Mouse (Mus musculus): ENCODE measurements around the gene Socs7.

The Socs7 gene

DNA sequence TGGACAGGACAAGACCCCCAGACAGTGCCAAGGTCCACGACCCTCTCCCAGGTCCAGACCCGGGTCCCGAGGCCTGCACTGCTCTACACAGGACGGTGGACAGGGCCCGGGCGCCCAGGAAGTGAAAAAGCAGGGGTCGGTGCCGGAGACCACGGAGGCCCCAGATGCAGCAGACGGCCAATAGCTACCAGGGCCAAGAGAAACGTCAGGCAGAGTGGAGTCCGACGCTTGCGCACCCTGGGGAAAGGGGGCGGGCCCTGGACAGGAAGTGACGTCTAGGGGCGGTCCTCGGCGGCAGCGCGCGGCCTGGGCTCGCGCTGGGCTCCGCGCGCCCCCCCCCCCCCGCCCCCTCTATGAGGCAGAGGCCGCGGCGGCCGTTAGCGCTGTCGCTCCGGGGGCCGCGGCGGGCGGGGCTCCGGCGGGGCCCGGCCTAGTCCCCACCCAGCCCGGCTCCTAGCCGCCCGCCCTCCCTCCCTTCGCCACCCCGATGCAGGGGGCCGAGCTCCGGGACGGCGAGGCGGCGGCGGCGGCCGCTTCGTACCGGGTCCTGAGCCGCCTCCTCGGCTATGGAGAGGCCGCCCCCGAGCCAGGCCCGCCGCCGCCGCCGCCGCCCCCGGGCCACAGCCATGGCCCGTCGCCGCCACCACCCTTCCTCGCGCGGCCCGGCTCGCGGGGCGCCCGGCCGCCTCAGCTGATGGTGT, at the start of gene Socs7:
Socs7 (plus strand) TSS at position 604 of the 701 bp plus-strand sequence.
- CTCF ChIA-PET, result no interaction called here

DNA sequence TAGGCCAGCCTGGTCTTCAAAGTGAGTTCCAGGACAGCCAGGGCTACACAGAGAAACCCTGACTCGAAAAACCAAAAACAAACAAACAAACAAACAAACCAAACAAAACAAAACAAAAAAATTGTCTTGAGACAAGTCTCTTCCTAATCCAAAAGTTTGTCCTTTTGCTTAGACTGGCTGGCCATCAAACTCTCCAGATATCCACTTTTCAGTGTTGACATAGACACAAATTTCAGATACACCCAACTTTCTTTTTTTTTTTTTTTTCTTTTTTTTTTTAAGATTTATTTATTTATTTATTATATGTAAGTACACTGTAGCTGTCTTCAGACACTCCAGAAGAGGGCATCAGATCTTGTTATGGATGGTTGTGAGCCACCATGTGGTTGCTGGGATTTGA, 49.5 kb upstream of the Socs7 start:
- CTCF ChIA-PET, result interaction anchor here (0.6 to 0.7 kb wide), 3 partner anchors 173 to 1402 kb away, joined by 11 to 15 read pairs (median 15); no protein-coding TSS in a partner anchor

DNA sequence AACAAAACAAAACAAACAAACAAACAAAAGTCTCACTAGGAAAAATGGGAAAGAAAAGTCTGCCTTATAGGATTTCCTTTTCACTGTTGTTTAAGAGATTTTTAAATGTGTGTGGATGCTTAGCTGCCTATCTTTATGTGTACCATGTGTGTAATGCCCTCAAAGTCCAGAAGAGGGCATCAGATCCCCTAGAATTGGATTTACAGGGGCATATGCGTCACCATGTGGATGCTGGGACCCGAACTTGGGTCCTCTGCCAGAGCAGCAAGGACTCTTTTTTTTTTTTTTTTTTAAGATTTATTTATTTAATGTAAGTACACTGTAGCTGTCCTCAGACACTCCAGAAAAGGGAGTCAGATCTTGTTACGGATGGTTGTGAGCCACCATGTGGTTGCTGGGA, 48.2 kb upstream of the Socs7 start:
- CTCF ChIA-PET, result interaction anchor here (0.6 kb wide), 2 partner anchors 56 to 111 kb away, joined by 3 to 4 read pairs; no protein-coding TSS in a partner anchor

DNA sequence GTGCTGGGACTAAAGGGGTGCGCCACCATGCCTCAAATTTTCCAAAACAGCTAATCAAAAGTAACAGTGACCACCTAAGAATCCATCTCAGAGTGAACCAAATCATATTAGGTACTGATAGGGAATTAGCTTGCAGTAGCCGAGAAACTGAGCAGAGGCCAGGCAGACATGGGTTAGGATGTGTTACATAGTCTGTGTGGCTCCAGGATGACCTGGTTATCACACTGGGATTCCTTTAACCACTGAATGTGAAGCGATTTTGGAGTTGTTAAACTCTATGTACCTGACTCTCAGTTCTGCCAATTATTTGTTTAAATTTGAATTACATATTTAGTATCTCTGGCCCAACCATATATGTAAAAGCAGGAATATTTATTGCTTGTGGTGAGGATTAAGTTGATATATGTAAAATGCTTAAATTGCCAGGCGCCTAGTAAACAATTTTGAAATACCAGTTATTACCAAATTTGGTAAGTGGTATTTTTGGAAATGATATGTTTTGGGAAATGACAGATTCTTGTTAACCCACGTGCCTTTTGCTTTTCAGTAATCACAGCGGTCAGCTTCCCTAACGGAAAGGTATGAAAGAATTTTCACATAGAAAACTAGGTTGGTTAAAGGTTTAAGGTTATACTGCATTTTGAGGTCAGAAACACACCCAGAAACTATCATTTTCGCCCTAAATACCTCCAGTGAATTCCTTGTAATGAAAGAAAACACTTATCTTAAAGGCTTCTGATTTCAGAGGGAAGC, 47.4 kb upstream of the Socs7 start:
- CTCF ChIA-PET, result interaction anchor here (0.6 kb wide), 2 partner anchors 57 to 112 kb away, joined by 3 to 4 read pairs; no protein-coding TSS in a partner anchor

DNA sequence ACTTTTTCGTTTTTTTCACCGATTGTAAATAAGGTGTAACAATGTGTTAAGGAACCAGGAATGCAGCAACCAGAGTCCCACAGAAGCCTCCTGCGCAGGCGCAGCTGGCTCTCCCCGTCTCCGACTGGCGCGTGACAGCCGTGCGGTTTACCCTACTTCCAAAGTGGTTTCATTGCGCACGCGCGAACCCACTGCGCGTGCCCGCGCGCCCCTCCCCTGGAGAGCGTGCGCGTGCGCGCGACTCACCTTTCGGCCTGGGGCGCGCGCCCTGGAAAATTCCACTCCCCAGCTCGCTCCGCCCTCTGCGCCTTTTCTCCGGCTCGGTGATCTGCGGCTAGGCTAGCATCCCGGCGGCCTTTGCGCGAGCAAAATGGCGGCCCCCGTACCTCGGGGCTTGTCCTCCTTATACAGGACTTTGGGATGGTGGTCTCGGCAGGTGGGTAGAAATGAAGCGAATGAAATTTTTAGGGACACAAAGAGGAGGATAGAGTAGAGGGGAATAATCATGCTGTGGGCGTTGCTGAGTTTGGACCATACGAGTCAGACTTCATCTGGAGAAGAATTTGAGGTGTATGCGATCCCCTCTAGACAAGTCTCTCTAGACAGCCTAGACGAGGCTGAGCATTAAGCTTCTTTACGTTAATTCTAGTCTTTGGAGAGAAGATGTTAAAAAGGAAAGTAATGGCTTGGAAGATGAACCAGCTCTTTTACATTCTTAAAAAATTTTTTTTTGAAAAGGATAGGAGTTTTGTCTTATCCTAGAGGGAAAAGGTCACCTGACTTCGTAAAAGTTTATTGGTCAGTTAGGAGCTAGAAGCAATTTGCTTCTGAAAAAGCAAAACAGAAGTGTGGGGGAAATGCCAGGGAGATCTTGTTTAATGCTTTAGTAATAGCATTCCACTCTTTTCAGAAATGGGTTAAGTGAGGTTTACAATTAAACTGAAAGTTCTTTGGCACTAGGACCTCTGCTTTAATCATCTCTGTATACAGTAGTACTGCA, 46.5 kb upstream of the Socs7 start, which contains the start of gene Mrpl45:
Mrpl45 (plus strand) TSS at position 213 of the 1,000 bp plus-strand sequence.
- CTCF ChIA-PET, result interaction anchor here (0.6 kb wide), 1 partner anchor 1905 kb away, joined by 3 read pairs; no protein-coding TSS in a partner anchor

DNA sequence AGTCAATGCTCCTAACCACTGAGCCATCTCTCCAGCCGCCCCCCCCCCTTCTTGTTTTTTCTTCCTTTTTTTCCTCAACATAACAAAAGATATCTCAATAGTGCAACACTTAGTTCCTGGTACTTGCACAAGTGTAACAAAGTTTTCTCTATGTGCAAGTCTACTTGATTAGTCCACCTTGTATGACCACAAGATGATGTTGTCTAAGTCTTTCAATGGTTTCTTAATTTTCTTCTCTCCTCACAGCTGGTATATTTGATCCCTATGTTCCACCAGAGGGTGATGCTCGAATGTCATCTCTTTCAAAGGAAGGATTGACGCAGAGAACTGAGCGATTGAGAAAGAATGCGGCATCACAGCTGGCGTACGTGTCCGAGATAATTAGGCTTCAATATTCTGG, 41.2 kb upstream of the Socs7 start:
- CTCF ChIA-PET, result no interaction called here

GRCm38 (mm10) chr11:97321894-97322600, 40.3 kb upstream of the Socs7 start:
- CTCF ChIA-PET, result interaction anchor here (0.5 kb wide), 1 partner anchor 23 kb away, joined by 3 read pairs; no protein-coding TSS in a partner anchor

DNA sequence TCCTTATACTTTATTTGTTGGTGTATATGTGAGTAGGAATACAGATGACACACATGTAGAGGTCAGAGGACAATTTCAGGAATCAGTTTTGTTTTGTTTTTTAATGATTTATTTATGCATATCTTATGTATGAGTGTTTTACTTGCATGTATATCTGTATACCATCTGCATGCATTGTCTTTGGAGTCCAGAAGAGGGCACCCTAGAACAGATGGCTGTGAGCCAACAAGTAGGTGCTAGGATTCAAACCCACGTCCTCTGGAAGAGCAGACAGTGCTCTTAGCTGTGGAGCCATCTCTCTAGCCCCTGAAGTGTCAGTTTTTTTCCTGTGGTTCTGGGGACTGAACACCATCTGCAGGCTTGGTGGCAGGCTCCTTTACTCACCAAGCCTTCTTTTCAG, 37.1 kb upstream of the Socs7 start:
- CTCF ChIA-PET, result interaction anchor here (0.6 kb wide), 1 partner anchor 48 kb away, joined by 5 read pairs; no protein-coding TSS in a partner anchor

DNA sequence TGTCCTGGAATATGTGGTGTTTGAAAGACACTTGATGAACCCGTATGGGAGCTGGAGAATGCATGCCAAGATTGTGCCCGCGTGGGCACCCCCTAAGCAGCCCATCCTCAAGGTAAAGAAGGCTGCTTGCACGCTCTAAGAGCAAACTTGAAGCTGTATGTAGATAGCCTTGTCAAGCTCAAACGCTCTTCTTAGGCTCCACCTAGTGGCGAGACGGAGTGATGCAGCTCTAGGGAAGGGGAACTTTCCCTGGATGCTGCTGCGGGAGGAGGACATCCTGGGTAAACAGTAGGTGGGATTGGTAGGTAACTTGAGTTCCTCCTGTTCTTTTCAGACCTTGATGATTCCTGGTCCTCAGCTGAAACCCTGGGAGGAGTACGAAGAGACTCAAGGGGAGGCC, 34.2 kb upstream of the Socs7 start:
- CTCF ChIA-PET, result interaction anchor here (0.6 kb wide), 1 partner anchor 71 kb away, joined by 4 read pairs; no protein-coding TSS in a partner anchor

DNA sequence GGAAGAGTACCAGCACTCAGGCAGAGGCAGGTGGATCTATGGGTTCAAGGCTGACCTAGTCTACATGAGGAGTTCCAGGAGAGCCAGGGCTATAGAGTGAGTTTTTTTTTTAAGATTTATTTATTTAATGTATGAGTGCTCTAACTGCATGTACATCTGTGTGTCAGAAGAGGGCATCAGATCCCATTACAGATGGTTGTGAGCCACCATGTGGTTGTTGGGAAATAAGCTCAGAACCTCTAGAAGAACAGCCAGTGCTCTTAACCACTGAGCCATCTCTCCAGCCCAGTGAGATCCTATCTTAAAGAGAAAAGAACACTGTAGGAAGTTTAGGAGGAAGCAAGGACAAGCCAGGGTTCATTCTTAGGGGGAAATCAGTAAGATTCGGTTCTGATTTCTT, 32.0 kb upstream of the Socs7 start:
- CTCF ChIA-PET, result interaction anchor here (0.7 kb wide), 1 partner anchor 396 kb away, joined by 4 read pairs; no protein-coding TSS in a partner anchor

DNA sequence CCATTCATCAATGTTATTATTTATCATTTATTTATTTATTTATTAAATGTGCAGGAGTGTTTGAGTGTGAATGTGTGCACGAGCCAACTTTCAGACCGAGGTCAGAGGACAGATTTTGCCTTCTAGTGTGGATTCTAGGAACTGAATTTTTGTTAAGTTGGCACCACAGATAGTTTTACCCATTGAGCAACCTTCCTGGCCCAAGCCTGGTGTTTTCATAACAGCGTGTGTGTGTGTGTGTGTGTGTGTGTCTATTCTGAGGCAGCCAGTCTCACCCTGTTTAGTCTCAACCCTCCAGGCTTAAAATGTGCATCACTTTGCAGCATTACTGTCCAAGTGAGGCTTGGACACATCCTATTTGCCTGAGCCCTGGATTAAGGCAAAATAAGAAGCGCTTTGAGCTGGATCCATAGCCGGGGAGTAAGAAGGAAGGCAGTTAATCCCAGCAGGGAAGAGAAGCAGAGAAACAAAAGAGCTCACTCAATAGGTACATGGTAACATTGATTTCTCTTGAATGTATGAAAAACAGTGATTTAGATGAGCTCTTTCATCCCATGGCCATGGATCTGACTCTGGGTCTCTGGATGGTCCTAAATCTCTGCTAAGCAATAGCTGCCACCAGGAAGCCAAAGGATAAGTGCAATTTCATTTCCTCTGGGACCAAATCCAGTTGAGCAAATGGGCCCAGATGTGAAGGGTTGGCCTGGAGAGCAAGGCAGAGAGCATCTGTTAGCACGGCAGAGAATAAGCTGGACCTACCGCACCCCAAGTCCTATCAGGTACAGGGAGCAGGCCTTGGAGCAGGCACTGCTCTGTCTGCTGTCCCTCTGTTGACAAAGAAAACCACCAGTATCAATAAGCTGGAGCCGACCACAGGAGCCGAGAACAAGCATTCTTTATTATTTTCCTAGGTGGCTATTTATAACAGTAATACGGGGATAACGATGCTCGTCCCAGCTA, 30.8 kb upstream of the Socs7 start:
- CTCF ChIA-PET, result interaction anchor here (0.5 kb wide), 1 partner anchor 11 kb away, joined by 8 read pairs; no protein-coding TSS in a partner anchor

DNA sequence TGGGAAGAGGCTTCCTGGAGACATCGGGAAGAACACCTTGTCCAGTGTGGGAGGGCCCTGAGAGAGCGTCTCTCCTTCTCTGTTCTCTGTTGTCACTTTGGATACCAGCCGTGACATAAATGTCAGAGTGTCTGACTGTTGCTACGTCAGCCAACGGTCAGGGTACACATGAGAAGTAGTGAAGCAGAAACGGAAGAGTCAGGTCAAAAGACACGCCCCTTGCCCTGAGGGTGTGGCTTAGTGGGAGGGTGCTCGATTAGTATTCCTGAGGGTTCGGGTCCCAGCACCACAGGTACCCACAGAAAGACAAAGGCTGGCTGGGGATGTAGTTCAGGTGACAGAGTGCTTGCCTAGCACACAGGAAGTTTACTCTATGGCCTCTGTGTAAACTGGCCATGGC, 29.3 kb upstream of the Socs7 start:
- CTCF ChIA-PET, result no interaction called here

- CTCF ChIA-PET, result no interaction called here
Observed at GRCm38 (mm10) chr11:97333896-97334295, 28.5 kb upstream of the Socs7 start.

DNA sequence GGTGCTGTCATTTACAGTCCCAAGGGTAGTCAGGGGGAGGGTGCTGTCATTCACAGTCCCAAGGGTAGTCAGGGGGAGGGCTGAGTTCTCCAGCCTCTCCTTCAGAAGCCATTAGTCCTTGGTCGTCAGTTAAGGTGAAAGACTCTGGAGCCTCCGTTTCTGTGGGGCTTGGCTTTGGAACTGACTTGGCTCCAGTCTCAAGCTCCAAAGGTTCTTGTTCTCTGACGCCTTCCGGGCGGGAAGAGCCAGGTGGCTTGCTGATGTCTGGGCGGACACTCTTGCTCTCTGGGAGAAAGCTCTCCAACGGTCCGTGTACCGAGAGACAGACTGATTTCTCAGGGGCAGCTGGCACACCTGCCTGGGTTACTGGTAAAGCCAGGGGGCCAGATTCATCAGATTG, 28.0 kb upstream of the Socs7 start:
- CTCF ChIA-PET, result no interaction called here

DNA sequence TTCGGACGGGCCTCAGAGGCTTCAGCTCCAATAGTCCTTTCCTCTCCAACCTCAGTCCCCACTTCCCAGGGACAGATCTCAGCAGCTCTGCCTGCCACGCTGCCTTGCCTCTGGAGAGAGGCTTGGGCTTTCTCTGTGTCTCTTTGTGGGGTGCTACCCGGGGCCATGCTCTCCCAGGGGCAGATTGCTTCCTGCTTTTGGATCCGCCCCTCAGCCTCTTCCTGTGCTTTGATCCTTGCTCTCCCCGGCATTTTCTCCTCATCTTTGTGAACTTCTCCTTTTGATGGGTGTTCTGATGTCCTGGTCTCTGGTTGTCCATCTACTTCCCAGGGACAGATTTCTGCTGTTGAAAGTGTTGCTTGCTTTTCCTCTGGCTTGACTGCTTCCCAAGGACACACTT, 26.1 kb upstream of the Socs7 start:
- CTCF ChIA-PET, result no interaction called here

DNA sequence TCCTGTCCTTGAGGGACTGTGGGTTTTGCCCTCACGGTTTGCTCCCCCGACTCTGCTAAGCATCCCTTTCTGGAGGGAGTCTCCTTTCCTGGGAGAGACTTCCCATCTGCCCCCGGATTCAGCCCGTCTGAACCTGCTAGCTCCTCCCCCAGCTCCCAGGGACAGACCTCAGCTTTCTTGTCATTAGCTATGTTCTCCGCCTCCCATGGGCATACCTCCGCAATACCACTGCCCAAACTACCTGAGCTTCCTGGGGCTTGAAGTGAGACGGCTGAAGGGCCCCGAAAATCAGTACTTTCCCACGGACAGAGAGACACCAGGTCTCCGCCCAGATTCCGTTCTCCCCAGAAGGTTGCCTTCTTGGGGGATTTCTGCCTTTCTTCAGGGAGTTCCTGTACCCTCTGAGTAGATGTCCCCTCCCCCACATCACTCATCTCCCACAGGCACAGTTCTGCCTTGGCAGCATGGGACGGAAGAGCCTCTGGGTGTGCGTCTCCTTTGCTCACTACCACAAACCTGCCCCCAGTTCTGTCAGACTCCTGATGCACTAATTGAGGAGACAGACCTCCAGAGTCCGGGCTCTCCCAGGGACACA, 25.5 kb upstream of the Socs7 start:
- CTCF ChIA-PET, result no interaction called here

DNA sequence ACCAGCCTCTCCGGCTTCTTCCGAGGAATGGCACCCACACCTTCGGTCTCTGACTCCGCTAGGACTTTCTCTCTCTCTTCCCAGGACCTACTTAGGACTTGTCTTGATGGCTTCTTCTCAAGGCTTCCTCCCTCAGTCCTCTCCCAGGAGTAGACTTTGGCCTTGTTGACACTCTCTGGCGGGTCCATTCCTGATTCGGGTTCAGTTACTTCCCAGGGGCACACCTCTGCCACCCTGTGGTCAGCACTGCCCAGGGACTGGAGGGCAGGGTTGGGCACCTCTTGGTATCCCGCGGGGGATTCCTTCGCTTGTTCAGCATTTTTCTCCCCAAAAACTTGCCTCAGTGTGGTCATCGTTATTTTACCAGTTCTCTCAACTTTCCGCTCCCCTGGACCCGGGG, 25.0 kb upstream of the Socs7 start:
- CTCF ChIA-PET, result no interaction called here

- CTCF ChIA-PET, result no interaction called here
Observed at GRCm38 (mm10) chr11:97338302-97338976, 23.9 kb upstream of the Socs7 start.

DNA sequence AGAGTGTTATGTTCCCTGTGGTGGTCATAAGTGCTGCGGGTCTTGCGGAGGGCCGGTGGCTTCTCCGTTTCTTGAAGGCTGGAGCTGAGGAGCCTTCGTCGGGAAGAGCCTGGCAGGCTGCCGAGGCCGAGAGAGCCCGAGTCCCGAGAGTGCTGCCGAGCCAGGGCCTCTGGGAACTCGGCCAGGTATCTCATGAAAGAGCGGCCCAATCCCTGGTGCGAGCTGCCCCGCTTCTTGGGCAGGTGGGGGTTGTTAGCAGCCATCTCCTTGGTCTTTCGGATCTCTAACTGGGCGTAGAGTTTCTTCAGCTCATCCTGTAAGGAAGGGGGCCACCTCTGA, 23.4 kb upstream of the Socs7 start:
- CTCF ChIA-PET, result no interaction called here
